Mouse (Mus musculus) hindbrain, embryonic 10.5 days (tissue): Measurements from ENCODE around the gene Pde6g. TPM values are rescaled to one million over a fixed set of nuclear protein-coding genes. Genes with fewer than 3 reads are reported as not detected.

Source experiments
- DNase-seq: peaks from one replicate; pipeline ENCODE4 v3.0.0-alpha.2; 2017; ENCODE audit warnings: low spot score
- H3K27ac ChIP-seq: fragments of 300-500 bp; sonication (generic); 2 replicates; pipeline ENCODE4 v1.5.1; 2016; ENCODE audit warnings: mild to moderate bottlenecking, moderate library complexity
- H3K27me3 ChIP-seq: fragments of 300-500 bp; sonication (generic); 2 replicates; pipeline ENCODE4 v1.6.1; 2016; ENCODE audit warnings: mild to moderate bottlenecking; ENCODE audit not compliant: poor library complexity, insufficient read depth, severe bottlenecking
- H3K36me3 ChIP-seq: fragments of 300-500 bp; sonication (generic); 2 replicates; pipeline ENCODE4 v1.6.1; 2016; ENCODE audit warnings: mild to moderate bottlenecking, moderate library complexity
- H3K4me1 ChIP-seq: fragments of 300-500 bp; sonication (generic); replicated peaks from 2 replicates; pipeline ENCODE4 v1.6.1; 2016; ENCODE audit warnings: mild to moderate bottlenecking
- H3K4me3 ChIP-seq: fragments of 300-500 bp; sonication (generic); 2 replicates; pipeline ENCODE4 v1.5.1; 2016; ENCODE audit warnings: mild to moderate bottlenecking, moderate library complexity
- H3K9me3 ChIP-seq: fragments of 300-500 bp; sonication (generic); 2 replicates; pipeline ENCODE4 v1.6.1; 2016; ENCODE audit warnings: mild to moderate bottlenecking, moderate library complexity
- WGBS: fragments of 180-500 bp; shearing (Covaris S2); methylation state at CpG from one replicate; pipeline ENCODE4 v1.1.7; 2016; 5-methylcytosine and 5-hydroxymethylcytosine counted together
- polyA plus RNA-seq: library from polyadenylated mRNA; unstranded; fragments of >200 nt; fragmentation: Nextera tagmentation; extraction: Ambion mirVana; gene quantifications from 2 replicates; pipeline ENCODE4 v1.2.1, GENCODE M21; 2016

The Pde6g gene
- polyA plus RNA-seq, 1 experiment from 2014 or later: 0.31 TPM

- Histone ChIP-seq H3K27me3 (no peaks in the 10 kb centered on the region), H3K27ac (peak overlapping the region; percentile 96; the same call in 1 of the 2 replicates), H3K36me3 (peaks cover 58% of the 10 kb centered on the region), H3K9me3 (no peaks in the 10 kb centered on the region), H3K4me3 (peak overlapping the region; percentile 88), H3K4me1 (peaks cover 29% of the 10 kb centered on the region)
- no peak for DNase-seq
- 72% methylated on average over 6 of the region's 6 CpGs for WGBS
Measured at GRCm38 (mm10) chr11:120458847-120459597, 5.7 kb upstream of the Pde6g start.

- peak; percentile 89 for DNase-seq
- Histone ChIP-seq H3K4me1 (peaks cover 29% of the 10 kb centered on the region), H3K27ac (peak within 1 kb of the TSS; percentile 96), H3K27me3 (no peaks in the 10 kb centered on the region), H3K4me3 (peak within 1 kb of the TSS; percentile 88), H3K36me3 (peaks cover 48% of the 10 kb centered on the region), H3K9me3 (no peaks in the 10 kb centered on the region)
- 5% methylated on average over 62 of the region's 62 CpGs for WGBS
Measured at GRCm38 (mm10) chr11:120457772-120458751, 4.8 kb upstream of the Pde6g start, which contains the start of the genes Oxld1 and Ccdc137. Gene Oxld1 (minus strand): TSS chr11:120458068. Gene Ccdc137 (plus strand): TSS chr11:120458115.

- Histone ChIP-seq H3K27ac (peak overlapping the region; percentile 96), H3K27me3 (no peaks in the 10 kb centered on the region), H3K36me3 (peaks cover 41% of the 10 kb centered on the region), H3K4me3 (peak overlapping the region; percentile 88), H3K9me3 (no peaks in the 10 kb centered on the region), H3K4me1 (peaks cover 29% of the 10 kb centered on the region)
- no peak for DNase-seq
- 40% methylated on average over 14 of the region's 14 CpGs for WGBS
Measured at GRCm38 (mm10) chr11:120457370-120457769, 4.1 kb upstream of the Pde6g start.

GRCm38 (mm10) chr11:120455413-120455812, 2.1 kb upstream of the Pde6g start:
- Histone ChIP-seq H3K4me1 (peaks cover 29% of the 10 kb centered on the region), H3K9me3 (no peaks in the 10 kb centered on the region), H3K36me3 (peaks cover 23% of the 10 kb centered on the region), H3K27ac (no peak overlapping the region), H3K27me3 (no peaks in the 10 kb centered on the region), H3K4me3 (no peak overlapping the region)
- WGBS: 94% methylated on average over 7 of the region's 7 CpGs
- no peak for DNase-seq

GRCm38 (mm10) chr11:120454965-120455364, 1.7 kb upstream of the Pde6g start:
- Histone ChIP-seq H3K27ac (no peak overlapping the region), H3K4me1 (peaks cover 29% of the 10 kb centered on the region), H3K27me3 (no peaks in the 10 kb centered on the region), H3K36me3 (peaks cover 19% of the 10 kb centered on the region), H3K9me3 (no peaks in the 10 kb centered on the region), H3K4me3 (no peak overlapping the region)
- 90% methylated on average over 4 of the region's 4 CpGs for WGBS
- no peak for DNase-seq

- no peak overlapping the region for H3K27ac ChIP-seq
- peaks cover 18% of the 10 kb centered on the region for H3K4me1 ChIP-seq
- no peak overlapping the region for H3K4me3 ChIP-seq
- H3K36me3 ChIP-seq: peaks cover 10% of the 10 kb centered on the region; the same call in 1 of the 2 replicates
- no peaks in the 10 kb centered on the region for H3K9me3 ChIP-seq
- no peaks in the 10 kb centered on the region for H3K27me3 ChIP-seq
- 68% methylated on average over 3 of the region's 3 CpGs for WGBS
- DNase-seq: no peak
Measured at GRCm38 (mm10) chr11:120452246-120452645, 1.1 kb downstream of the Pde6g start.

DNA sequence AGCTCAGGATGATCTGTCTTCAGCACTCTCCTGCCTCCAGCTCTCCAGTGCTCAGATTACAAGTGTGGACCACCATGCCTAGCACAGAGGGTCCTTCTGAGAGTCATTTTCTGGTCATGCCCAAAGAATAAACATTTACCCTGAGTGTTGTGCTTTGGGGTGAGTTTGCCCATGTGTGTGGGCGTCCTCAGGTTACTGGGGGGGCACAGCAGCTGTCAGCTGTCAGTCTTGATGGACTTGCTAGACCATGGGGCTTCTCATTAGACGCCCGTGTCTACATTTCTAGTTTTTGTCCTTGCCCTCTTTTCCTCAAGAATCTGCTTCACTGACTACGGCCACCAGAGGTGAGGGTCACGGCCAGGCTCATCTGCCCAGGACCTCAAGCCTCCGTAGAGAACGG, 6.1 kb downstream of the Pde6g start:
- Histone ChIP-seq H3K4me1 (peaks cover 11% of the 10 kb centered on the region), H3K9me3 (no peaks in the 10 kb centered on the region), H3K27me3 (no peaks in the 10 kb centered on the region), H3K36me3 (no peaks in the 10 kb centered on the region), H3K4me3 (no peak overlapping the region), H3K27ac (no peak overlapping the region)
- no peak for DNase-seq
- 79% methylated on average over 7 of the region's 7 CpGs for WGBS

GRCm38 (mm10) chr11:120445475-120445874, 7.8 kb downstream of the Pde6g start:
- 82% methylated on average over 3 of the region's 3 CpGs for WGBS
- H3K27me3 ChIP-seq: no peaks in the 10 kb centered on the region
- H3K36me3 ChIP-seq: no peaks in the 10 kb centered on the region
- no peak overlapping the region for H3K4me3 ChIP-seq
- H3K4me1 ChIP-seq: peaks cover 11% of the 10 kb centered on the region; the same call in 1 of the 2 replicates
- H3K9me3 ChIP-seq: no peaks in the 10 kb centered on the region
- DNase-seq: no peak
- no peak overlapping the region for H3K27ac ChIP-seq

DNA sequence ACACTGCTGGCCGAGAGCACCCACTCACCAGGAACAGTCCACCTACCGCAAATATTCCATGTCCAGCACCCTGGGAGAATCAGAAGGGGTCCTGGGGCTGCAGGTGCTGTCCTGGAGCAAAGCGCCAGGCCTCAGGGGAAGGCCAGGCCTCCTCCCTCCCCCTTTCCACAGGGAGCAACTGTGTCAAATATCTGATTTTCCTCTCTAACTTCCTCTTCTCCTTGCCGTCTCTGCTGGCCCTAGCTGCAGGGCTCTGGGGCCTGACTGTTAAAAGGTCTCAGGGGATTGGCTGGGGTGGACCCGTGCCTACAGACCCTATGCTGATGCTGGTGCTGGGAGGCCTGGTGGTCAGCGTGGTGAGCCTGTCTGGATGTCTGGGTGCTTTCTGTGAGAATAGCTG, 9.2 kb downstream of the Pde6g start:
- 75% methylated on average over 6 of the region's 6 CpGs for WGBS
- Histone ChIP-seq H3K27ac (no peak overlapping the region), H3K9me3 (no peaks in the 10 kb centered on the region), H3K36me3 (no peaks in the 10 kb centered on the region), H3K4me3 (no peak overlapping the region), H3K4me1 (peaks cover 11% of the 10 kb centered on the region; the same call in 1 of the 2 replicates), H3K27me3 (no peaks in the 10 kb centered on the region)
- DNase-seq: no peak

GRCm38 (mm10) chr11:120442765-120443280, 10.5 kb downstream of the Pde6g start:
- Histone ChIP-seq H3K27ac (no peak overlapping the region), H3K4me3 (no peak overlapping the region), H3K36me3 (no peaks in the 10 kb centered on the region), H3K4me1 (peaks cover 2% of the 10 kb centered on the region; the same call in 1 of the 2 replicates), H3K27me3 (no peaks in the 10 kb centered on the region), H3K9me3 (no peaks in the 10 kb centered on the region)
- 89% methylated on average over 3 of the region's 3 CpGs for WGBS
- no peak for DNase-seq

DNA sequence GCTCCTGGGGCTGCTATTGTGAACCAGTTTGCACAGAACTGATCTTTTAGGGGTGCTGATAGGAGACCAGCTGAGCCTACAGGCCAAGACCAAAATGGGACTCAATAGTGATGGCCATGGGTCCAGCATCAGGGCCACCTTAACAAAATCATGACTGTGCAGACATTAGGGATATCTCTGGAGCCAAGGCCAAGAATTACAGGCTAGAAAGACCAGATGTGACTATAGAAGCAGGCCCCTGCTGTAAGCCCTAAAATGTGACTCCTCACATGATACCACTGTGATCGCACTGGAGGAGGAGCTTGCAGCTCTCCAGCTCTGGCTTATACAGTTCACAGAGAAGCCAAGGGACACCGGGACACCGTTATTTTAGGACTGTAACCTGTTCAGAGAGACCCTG, 11.0 kb downstream of the Pde6g start, which contains the start of gene Tspan10:
TSS of gene Tspan10 (plus strand) at position 301 of the 400 bp plus-strand sequence.
- Histone ChIP-seq H3K27me3 (no peaks in the 10 kb centered on the region), H3K36me3 (no peaks in the 10 kb centered on the region), H3K4me1 (no peaks in the 10 kb centered on the region; the same call in 1 of the 2 replicates), H3K27ac (no peak within 1 kb of the TSS), H3K4me3 (no peak within 1 kb of the TSS), H3K9me3 (no peaks in the 10 kb centered on the region)
- 90% methylated on average over 3 of the region's 3 CpGs for WGBS
- DNase-seq: no peak

DNA sequence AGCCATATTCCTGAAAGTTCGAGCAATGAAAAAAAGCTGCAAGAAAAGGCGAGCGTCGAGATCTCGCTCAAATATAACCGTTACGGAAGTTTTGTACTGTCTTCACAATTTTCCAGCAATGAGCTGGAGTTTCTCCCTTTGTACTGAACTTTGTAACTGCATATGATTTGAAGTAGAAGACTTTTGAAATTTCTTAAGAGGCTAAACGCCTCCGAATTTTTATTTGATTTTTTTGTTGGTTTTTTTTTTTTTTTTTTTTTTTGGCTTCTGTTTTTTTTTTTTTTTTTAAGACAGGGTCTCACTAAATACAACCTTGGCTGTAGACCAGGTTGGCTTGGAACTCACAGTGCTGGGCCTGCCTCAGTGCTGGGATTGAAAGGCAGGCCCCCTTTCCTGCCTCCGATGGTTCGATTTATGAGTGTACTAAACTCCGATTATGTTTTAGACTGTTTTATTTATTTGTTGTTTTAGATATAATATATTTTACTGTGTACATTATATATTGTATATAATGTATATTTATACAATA, 15.4 kb downstream of the Pde6g start:
- WGBS: 32% methylated on average over 12 of the region's 12 CpGs
- DNase-seq: no peak
- H3K4me1 ChIP-seq: peaks cover 13% of the 10 kb centered on the region
- H3K27ac ChIP-seq: peak overlapping the region; percentile 98
- peak overlapping the region; percentile 99 for H3K4me3 ChIP-seq
- no peaks in the 10 kb centered on the region for H3K27me3 ChIP-seq
- peaks cover 25% of the 10 kb centered on the region for H3K36me3 ChIP-seq
- H3K9me3 ChIP-seq: no peaks in the 10 kb centered on the region
